Mouse (Mus musculus) splenic B cell, adult 2 months (primary cell): ENCODE data around the gene Rbmx2.
A peak's percentile ranks its signal among the peaks of the same experiment; 100 is the strongest.

Source experiments
- DNase-seq: peaks from one replicate; pipeline ENCODE4 v3.0.0-alpha.2; 2011; ENCODE audit warnings: low read depth, low spot score
- H3K27me3 ChIP-seq: 2 replicates; pipeline ENCODE4 v1.6.1; 2012; ENCODE audit warnings: mild to moderate bottlenecking, low read length, moderate library complexity, mixed read lengths; ENCODE audit not compliant: control insufficient read depth, poor library complexity, insufficient read depth, severe bottlenecking
- H3K36me3 ChIP-seq: 2 replicates; pipeline ENCODE4 v1.6.1; 2012; ENCODE audit warnings: mild to moderate bottlenecking, low read length, moderate library complexity, mixed read lengths; ENCODE audit not compliant: control insufficient read depth, poor library complexity, insufficient read depth, severe bottlenecking

Gene Rbmx2

GRCm38 (mm10) chrX:48694864-48695371, at the start of gene Rbmx2:
Gene Rbmx2, plus strand, starts transcription at chrX:48695004.
- peak; percentile 92 for DNase-seq
- no peaks in the 10 kb centered on the region for H3K36me3 ChIP-seq
- H3K27me3 ChIP-seq, result no peaks in the 10 kb centered on the region

GRCm38 (mm10) chrX:48666807-48667206, 28.0 kb upstream of the Rbmx2 start:
- H3K36me3 ChIP-seq, result no peaks in the 10 kb centered on the region
- H3K27me3 ChIP-seq, result no peaks in the 10 kb centered on the region
- DNase-seq, result no peak

- no peaks in the 10 kb centered on the region for H3K36me3 ChIP-seq
- peak; percentile 0 for DNase-seq
These were observed 25.2 kb upstream of the Rbmx2 start for GRCm38 (mm10) chrX:48669588-48669987.

GRCm38 (mm10) chrX:48671714-48672113, 23.1 kb upstream of the Rbmx2 start:
- no peaks in the 10 kb centered on the region for H3K36me3 ChIP-seq
- no peaks in the 10 kb centered on the region for H3K27me3 ChIP-seq
- no peak for DNase-seq

More at GRCm38 (mm10) chrX:48669588-48669987, 25.2 kb upstream of the Rbmx2 start:
- no peaks in the 10 kb centered on the region for H3K27me3 ChIP-seq

GRCm38 (mm10) chrX:48674171-48674570, 20.6 kb upstream of the Rbmx2 start, which contains the start of gene Gpr119:
Gene Gpr119, minus strand, starts transcription at chrX:48674478.
- Histone ChIP-seq H3K27me3 (no peaks in the 10 kb centered on the region), H3K36me3 (no peaks in the 10 kb centered on the region)
- DNase-seq, result no peak

GRCm38 (mm10) chrX:48683451-48683850, 11.4 kb upstream of the Rbmx2 start:
- Histone ChIP-seq H3K36me3 (no peaks in the 10 kb centered on the region), H3K27me3 (no peaks in the 10 kb centered on the region)
- peak; percentile 69 for DNase-seq

- no peak for DNase-seq
- Histone ChIP-seq H3K27me3 (no peaks in the 10 kb centered on the region), H3K36me3 (no peaks in the 10 kb centered on the region)
These were observed 10.9 kb upstream of the Rbmx2 start for GRCm38 (mm10) chrX:48683857-48684256.

GRCm38 (mm10) chrX:48694460-48694859, 344 bp upstream of the Rbmx2 start:
- Histone ChIP-seq H3K36me3 (no peaks in the 10 kb centered on the region), H3K27me3 (no peaks in the 10 kb centered on the region)
- DNase-seq, result no peak

- Histone ChIP-seq H3K27me3 (no peaks in the 10 kb centered on the region), H3K36me3 (no peaks in the 10 kb centered on the region)
- no peak for DNase-seq
These were observed 14.9 kb downstream of the Rbmx2 start for GRCm38 (mm10) chrX:48709701-48710100.

- no peak for DNase-seq
These were observed 18.0 kb downstream of the Rbmx2 start for GRCm38 (mm10) chrX:48712846-48713245.

GRCm38 (mm10) chrX:48754710-48755283, 60.0 kb downstream of the Rbmx2 start:
- peak; percentile 2 for DNase-seq
- no peaks in the 10 kb centered on the region for H3K27me3 ChIP-seq
- no peaks in the 10 kb centered on the region for H3K36me3 ChIP-seq

More at GRCm38 (mm10) chrX:48712846-48713245, 18.0 kb downstream of the Rbmx2 start:
- Histone ChIP-seq H3K36me3 (no peaks in the 10 kb centered on the region), H3K27me3 (no peaks in the 10 kb centered on the region)
